Mouse (Mus musculus): ENCODE measurements at regions not wholly inside any gene's neighbourhood (a gene's known extent, or its start where the extent isn't known, plus 50 kb on each side); places are given as distances from the start of the nearest gene placed in this dataset.
A peak's percentile ranks its signal among the peaks of the same experiment; 100 is the strongest.

DNA sequence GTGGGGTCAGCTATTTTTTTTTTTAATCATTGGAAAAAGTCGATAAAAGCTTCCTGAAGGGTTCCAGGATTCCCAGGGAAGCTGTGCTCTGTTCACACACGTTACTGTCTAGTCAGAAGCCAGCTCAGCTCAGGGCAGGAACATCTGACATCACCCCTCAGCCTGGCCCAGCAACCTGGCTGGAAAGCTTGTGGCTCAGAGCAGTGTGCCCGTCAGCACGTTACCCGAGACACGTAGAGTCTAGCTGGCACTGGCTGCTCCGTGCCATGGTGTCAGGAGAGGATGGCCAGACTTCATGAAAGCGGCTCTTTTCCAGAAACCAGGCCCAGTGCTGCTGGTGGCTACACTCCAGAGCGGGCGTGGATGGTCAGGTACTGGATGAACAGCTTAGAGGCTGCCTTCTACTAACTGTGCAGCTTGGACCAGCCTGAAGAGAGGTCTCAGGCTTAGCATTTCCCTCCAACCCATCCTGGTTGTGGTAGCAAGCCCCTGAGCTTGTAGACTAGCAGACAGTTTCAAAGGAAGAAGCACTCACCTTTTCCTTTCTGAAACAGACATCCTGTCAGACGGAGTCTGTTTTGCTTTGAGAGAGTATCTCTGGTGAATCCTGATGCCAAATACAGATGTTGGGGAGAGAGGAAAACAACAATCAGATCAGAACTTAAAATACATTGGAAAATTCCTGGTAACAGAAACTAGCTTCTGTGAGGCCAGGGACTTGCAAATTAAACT is 331.1 kb upstream of the Id2 start:
- no peak for ATAC-seq (ENCODE audit: insufficient number of reproducible peaks, low FRiP score, low TSS enrichment)

DNA sequence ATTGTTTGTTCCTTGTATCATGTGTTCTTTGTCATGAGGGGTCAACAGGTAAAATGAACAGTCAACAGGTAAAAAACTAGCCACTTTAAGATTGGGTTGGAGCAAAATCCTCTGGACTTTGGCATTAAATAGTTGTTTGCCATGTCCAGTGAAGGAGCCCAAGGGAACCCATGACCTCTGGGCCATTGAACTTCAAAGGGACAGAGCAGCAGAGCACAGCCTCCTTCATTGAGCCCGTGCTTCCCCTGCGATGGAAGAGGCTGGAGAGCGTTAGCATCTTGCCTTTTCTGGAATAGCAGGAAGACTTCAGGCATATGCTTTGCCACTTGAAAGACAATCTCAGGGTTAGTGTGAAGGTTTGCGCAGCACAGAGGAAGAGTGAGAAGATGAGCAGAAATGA is 320.4 kb upstream of the Id2 start:
- no peak for ATAC-seq (ENCODE audit: insufficient number of reproducible peaks, low FRiP score, low TSS enrichment)

DNA sequence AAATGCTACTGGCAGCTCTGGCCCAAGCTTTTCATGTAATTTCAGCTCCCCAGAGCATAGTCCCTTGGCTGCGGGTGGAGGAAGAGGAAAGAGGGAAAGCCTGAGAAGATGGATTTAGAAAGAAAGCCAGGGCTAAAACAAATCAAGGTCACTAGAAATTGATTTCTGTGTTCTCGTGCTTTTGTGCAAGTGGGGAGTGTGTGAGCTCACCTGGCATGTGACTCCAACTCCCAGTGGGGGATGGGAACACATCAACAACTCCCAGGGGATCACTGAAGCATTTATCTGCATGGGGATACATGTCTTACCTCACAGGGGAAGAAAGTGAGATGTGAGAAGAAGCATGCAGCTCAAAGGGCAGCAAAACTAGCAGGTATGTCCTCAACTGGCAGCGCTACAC is 319.6 kb upstream of the Id2 start:
- ATAC-seq (ENCODE audit: insufficient number of reproducible peaks, low FRiP score, low TSS enrichment): no peak

DNA sequence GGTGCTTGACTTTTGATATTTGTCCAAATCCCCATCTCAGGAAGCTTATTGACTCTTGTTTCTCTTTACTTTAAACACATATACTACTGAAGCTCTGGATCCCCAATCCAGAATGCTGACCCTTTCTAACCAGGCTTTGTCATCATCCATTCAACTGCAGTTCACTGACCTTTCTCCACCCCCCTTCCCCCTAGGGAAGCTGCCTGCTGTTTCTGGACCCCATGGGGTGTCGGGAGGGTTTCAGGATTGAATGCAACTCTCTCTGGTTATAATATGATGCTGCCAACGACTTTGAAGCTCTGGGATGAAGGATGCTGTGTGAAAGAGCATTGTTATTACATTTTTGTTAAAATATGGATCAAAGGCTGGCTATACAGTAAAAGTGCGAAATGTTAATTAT is 318.7 kb upstream of the Id2 start:
- no peak for ATAC-seq (ENCODE audit: insufficient number of reproducible peaks, low FRiP score, low TSS enrichment)

DNA sequence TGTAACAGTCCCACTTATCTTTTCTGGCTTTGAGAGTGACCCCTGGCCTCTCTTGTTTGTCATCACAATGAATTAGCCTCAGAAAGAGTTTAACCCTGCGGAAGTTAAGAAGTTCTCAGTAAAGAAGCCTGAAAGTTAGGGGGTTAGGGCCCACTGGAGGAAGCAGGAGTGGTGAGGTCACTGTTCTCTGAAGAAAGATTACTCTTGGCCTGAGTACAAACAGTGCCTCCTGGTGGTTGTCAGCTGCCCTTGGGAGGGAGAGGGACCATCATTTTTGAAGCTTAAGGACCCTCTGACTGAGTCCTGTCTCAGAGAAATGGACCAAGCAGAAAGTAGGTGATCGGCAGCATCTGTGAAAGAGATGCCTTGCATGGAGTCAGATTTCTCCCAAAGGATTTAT is 318.3 kb upstream of the Id2 start:
- ATAC-seq (ENCODE audit: insufficient number of reproducible peaks, low FRiP score, low TSS enrichment): no peak

DNA sequence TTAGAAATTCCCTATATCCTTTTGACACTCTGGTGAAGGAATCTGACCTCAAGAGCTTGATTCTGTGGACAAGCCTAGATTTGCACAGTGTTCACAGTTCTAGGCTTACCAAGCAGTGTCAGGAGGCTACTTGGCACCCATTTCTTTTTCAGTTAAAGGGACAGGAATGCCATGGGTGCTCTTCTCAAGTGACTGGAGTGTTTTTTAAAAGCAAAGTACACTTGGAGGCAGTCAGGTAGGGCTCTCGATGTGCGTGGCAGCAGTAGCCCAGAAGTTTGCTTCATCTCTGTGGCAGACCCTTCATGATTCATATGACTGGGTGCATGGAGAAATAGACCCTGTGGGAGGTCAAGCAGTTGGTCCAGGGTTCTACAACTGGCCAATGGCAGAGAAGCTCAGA is 310.4 kb upstream of the Id2 start:
- ATAC-seq (ENCODE audit: insufficient number of reproducible peaks, low FRiP score, low TSS enrichment): no peak

DNA sequence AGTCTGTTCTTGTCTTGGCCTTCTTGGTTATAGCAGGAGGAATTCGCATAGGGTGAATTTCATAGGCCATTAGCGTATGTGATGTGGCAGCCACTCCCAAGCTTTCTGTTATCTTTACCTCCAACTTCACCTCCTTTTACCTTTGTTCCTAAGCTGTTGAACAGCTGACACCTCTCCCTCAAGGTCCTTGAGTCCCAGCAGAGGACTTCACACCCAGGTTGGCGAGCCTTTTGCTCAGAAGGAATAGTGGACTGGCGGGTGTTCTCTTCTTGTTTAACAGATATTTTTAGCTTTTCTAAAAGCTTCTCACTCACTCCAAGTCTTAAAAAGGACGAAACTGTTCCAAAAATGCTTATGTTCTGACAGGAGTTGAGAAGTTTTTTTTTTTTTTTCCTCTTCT is 303.4 kb upstream of the Id2 start:
- no peak for ATAC-seq (ENCODE audit: insufficient number of reproducible peaks, low FRiP score, low TSS enrichment)

DNA sequence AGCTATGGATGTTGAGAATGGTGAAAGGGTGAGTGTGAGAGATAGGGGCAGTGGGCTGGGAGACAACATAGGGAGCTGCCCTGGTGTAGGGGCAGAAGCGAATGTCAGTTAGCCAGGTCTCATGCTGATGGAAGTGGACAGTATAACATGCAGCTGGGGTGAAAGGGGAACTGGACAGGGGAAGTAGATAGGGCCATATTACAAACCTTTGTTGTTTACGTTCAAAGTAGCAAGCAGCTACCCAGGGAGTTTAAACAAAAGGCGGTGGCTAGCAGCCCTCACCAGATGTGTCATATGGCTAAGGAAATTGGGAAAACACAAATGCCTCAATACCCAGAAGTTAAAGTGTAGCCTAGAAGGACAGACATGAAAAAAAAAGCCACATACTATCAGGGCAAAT is 301.8 kb upstream of the Id2 start:
- ATAC-seq (ENCODE audit: insufficient number of reproducible peaks, low FRiP score, low TSS enrichment): no peak

DNA sequence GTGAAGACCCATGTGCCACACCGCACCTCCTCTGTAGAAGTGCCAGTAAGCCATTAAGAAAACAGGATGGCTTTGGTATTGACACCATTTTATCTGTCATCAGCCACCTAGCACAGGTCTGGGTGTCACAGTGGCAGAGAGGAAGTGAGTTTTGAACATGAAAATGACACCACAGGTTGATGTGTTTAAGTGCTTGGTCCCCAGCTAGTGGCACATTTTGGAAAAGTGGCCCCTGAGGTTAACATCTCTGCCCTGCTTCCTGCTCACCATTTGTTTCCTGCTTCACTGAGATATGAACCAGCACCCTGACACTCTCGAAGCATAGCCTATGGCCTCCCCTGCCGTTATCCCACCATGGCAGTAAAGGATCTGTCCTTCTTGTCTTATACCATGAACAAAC is 297.4 kb upstream of the Id2 start:
- no peak for ATAC-seq (ENCODE audit: insufficient number of reproducible peaks, low FRiP score, low TSS enrichment)

DNA sequence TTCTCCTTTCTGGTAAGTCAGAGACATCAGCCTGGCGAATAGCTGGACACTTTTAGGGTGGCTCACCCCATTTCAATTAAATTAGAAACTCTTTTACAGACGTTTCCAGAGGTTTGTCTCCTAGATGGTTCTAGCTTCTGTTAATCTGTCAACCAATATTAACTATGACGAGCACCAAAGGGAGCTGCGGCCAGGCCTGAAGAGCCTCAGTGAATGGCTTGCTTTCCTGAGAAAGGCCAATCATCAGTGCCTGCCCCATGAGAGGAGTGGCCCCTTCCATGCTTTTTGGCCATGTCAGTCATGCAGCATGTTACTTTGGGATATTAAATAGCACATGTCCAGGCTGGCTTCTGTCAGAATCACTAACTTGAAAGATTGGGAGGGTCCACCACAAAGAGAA is 296.6 kb upstream of the Id2 start:
- ATAC-seq (ENCODE audit: insufficient number of reproducible peaks, low FRiP score, low TSS enrichment): no peak

DNA sequence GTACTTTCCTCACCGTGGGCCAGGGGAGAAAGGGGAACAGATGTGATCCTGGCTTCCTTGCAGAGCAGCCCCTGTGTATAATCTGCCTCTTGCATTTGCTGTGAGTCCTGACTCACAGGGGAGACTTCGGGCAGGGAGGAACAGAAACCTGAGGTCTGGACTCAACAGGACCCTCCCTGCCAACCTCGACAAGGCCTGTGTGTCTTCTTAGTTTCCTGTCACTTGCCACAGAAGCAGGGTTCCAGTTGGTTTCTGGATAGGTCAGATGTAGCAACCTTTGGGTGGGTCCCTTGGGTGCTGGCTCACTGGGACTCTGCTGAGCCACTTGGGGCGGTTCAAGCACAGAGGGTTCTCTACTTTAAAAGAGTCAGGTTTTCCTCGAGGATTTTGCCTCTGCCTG is 292.3 kb upstream of the Id2 start:
- no peak for ATAC-seq (ENCODE audit: insufficient number of reproducible peaks, low FRiP score, low TSS enrichment)

DNA sequence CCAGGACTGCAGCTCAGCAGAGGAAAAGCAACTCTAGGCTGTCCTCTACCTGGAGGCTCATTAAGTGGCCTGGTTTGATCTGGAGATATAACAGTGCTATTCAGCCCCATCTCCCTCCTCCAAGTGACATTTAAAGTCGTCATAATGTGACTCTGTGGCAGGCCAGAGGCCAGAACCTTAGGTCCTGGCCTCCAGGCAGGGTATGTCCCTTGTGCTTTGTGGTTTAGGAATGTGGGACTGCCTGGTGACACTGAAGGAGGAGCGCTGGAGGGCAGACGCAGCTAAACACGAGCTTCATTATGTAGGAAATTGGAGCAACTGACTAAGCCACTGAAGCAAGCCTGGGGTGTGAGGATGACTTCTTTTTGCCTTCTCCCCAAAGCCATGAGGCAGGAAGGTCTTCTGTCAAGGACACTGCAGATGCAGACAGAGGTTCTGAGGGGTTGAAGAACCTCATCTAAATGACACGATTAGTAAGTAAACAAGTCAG is 290.9 kb upstream of the Id2 start:
- ATAC-seq (ENCODE audit: insufficient number of reproducible peaks, low FRiP score, low TSS enrichment): no peak

DNA sequence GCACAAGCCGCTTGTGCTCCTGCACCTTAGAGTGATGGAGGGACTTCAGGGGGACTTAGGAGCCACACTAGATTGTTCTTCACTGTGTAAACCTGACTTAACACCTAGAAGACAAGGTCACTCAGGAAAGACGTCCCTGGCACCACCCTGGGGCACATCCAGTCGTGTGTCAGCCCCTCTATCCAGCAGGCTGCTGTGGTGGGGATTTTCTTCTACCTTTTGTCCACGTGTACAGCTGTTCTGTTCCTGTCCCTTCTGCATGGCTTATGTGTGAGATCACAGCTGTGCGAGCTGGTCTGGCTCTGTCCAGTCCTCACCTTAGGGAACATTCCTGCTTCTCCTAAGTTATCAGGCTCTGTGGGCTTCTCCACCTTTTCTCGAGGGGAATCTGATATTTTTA is 286.0 kb upstream of the Id2 start:
- no peak for ATAC-seq (ENCODE audit: insufficient number of reproducible peaks, low FRiP score, low TSS enrichment)

DNA sequence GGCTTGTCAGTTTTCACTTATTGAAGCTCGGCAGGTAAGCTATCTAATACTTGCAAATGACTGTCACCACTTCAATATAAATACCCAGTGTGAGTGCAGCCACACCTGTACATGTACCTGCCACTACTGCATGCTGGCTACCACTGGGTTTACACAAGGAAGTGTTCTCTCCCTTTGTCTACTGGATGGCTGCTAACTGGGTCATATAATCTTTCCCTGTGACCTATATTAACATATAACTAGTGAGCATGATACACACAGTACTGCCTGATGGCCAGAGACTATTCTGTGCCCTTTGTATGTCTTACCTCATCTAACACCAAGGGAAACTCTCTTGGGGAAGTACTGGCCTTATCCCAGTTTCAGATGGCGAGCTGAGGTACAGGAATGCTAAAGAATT is 285.5 kb upstream of the Id2 start:
- no peak for ATAC-seq (ENCODE audit: insufficient number of reproducible peaks, low FRiP score, low TSS enrichment)

DNA sequence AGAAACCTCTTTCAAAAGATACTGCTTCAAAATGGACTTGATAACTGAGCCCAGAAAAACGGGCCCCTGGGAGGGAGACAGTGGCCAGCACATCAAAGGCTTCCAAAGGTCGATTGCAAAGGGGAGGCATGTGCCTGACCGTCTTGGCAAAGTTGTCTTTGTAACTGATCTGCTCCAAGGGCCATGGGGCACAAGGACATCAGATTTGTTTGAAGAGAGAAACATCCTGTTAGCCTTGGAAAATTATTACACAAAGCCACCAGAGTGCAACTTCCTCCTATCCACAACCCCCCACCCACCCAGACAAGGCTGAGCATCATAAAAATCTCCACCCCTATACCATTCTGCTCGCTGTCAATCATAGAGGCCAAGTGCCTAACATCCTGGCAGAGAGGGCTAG is 284.7 kb upstream of the Id2 start:
- no peak for ATAC-seq (ENCODE audit: insufficient number of reproducible peaks, low FRiP score, low TSS enrichment)

DNA sequence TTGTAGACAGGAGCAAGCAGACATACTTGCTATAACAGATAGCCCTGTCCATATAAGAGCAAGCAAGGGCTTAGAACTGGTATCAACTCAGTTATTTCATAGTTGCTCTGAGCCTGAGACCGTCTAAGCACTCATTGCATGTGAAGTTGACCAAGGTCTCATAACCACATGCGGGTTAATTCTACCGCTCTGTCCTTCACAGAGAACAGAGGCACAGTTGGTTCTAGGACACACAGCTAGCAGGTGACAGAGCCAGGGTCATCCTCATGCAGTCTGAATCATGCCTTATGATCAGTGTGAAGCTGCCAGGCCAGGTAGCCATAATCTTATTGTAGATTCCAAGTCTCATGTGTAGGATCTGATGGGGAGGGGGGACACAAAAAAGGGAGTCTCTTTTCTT is 283.1 kb upstream of the Id2 start:
- no peak for ATAC-seq (ENCODE audit: insufficient number of reproducible peaks, low FRiP score, low TSS enrichment)

DNA sequence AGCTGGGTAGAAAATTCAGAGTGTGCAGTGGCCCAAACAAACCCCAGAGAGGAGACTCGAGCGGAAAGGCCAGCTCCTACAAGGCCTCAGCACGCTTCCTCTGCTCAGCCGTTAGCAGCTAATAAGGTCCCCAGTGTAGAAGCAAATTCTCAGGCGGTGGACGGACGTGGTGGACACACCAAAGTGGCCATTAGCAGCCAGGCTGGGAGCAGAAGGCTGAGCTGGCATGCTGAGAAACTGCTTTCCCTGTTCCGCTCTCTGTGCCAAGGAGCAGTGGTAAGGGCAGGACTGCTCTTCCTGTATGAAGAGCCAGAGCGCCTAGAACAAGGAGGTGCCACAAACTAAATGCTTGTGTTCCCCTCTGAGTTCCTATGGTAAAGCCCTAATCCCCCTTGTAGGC is 282.1 kb upstream of the Id2 start:
- peak; percentile 73 for ATAC-seq (ENCODE audit: insufficient number of reproducible peaks, low FRiP score, low TSS enrichment)

DNA sequence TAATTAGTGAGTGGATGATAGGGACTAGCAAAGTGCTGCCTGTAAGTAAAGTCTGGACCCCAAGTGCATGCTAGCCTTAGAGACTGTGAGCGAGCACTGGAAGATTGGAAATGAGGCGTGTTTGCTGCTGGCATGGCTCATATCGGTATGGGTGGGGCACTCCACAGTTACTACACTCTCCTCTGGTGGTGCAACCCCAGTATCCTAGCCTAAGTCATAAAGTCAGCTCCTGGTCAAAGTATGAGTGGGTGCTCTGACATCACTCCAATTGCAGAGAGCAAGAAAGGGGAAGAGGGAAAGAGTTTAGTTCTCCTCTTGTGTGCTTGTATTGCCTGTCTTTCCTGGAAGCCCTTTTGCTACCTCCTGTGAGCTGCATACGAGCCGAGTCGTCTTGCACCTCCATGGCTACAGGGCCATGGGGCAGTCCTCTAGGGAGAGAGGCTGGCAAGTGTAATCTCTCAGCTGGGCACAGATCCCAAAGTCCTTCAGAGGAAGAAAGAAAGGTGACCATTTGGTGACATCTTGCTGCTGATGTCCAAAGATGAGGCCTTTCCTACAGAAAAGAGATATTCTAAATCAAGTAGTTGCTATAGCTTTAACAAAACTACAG is 281.2 kb upstream of the Id2 start:
- ATAC-seq (ENCODE audit: insufficient number of reproducible peaks, low FRiP score, low TSS enrichment): no peak

DNA sequence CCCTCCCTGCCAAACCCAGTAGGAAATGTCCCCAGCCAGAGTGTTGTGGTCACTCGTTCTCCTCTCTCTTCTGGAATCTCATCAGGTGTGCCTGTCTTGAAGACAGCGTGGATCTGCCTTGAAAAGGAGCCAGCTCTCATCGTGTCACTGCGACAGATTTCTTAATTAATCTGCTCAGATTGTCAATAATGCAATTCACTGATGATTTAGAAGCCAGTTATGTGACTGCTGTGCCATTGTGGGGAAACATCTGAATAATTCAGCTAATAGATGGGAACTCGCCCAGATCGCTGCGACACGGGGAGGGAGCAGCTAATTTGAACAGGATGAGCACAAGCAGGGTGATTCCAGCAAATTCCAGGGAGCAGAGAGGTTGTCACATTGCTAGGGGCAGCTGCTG is 279.5 kb upstream of the Id2 start:
- ATAC-seq (ENCODE audit: insufficient number of reproducible peaks, low FRiP score, low TSS enrichment): no peak

DNA sequence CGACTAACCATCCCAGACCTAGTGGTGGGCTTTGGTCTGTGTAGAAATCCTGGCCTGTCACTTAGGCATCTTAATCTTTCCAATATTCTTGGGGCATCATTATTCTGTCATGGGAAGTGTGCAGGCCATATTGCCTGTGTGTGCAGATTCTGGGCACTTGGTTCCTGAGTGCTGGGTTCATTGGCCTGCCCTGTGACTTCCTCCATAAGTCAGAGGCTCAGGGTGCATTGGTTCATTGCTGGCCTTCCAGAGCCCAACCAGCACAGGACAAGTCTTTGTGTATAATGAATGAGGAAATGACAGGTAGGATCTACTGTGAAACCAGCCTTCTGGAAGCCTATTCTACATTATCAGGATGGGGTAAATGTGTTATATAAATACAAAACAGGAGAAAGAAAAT is 270.6 kb upstream of the Id2 start:
- no peak for ATAC-seq (ENCODE audit: insufficient number of reproducible peaks, low FRiP score, low TSS enrichment)

DNA sequence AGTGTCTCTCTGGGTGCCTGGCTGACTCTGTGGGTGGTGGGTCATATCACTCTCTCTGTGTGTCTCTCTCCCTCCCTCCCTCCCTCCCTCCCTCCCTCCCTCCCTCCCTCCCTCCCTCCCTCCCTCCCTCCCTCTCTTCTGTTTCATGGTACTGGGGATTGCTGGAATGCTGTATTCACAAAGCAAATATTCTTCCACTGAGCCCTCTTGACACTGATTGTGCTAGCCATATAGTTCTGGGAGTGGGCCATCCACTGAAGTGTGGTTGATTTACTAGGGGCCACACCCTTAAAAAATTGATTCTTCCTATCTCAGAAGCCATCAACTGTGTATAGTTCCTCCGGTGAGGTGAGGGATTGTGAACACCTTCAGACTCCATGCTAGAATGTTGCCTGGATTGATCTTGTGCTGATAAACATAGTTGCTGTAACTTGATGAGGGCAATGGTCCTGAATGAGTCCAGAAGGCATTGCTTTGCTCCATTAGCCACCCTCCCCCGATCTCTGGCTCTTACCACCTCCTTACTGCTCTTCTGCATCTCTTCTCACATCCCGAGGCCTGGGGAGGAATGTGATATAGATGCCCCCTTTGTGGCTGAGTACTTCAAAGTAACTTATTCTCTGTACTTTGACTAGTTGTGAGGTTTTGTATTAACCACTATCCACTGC is 268.8 kb upstream of the Id2 start:
- no peak for ATAC-seq (ENCODE audit: insufficient number of reproducible peaks, low FRiP score, low TSS enrichment)

Data from cerebellum, adult (tissue).